Mouse (Mus musculus) intestine, embryonic 14.5 days (tissue): Measurements from ENCODE around the gene Gm28710. TPM values are rescaled to one million over a fixed set of nuclear protein-coding genes. Genes with fewer than 3 reads are reported as not detected.
A peak's percentile ranks its signal among the peaks of the same experiment; 100 is the strongest.

ENCODE experiments used
- ATAC-seq: fragments of 200-750 bp; cut with Nextera tagmentation; replicated peaks from 2 replicates; pipeline ENCODE4 v1.8.0; 2017; ENCODE audit warnings: low read depth, moderate number of reproducible peaks, moderate TSS enrichment, moderate library complexity; ENCODE audit not compliant: low FRiP score, low TSS enrichment
- DNase-seq: peaks from one replicate; pipeline ENCODE4 v3.0.0-alpha.2; 2018; ENCODE audit warnings: low spot score
- H3K27ac ChIP-seq: fragments of 300-500 bp; sonication (generic); 2 replicates; pipeline ENCODE4 v1.5.1; 2014; ENCODE audit warnings: low read depth, mild to moderate bottlenecking, control low read depth
- H3K27me3 ChIP-seq: fragments of 300-500 bp; sonication (generic); replicated peaks from 2 replicates; pipeline ENCODE4 v1.6.1; 2014; ENCODE audit warnings: low read length, control low read depth; ENCODE audit not compliant: control insufficient read depth, insufficient read depth
- H3K36me3 ChIP-seq: fragments of 300-500 bp; sonication (generic); 2 replicates; pipeline ENCODE4 v1.6.1; 2014; ENCODE audit warnings: low read length, control low read depth; ENCODE audit not compliant: control insufficient read depth, insufficient read depth
- H3K4me1 ChIP-seq: fragments of 300-500 bp; sonication (generic); replicated peaks from 2 replicates; pipeline ENCODE4 v1.6.1; 2014; ENCODE audit warnings: low read length, control low read depth, mixed read lengths; ENCODE audit not compliant: control insufficient read depth, insufficient read depth
- H3K4me2 ChIP-seq: fragments of 300-500 bp; sonication (generic); 2 replicates; pipeline ENCODE4 v1.6.1; 2014; ENCODE audit warnings: low read length
- H3K4me3 ChIP-seq: fragments of 300-500 bp; sonication (generic); 2 replicates; pipeline ENCODE4 v1.5.1; 2014; ENCODE audit warnings: low read depth, low read length, control low read depth, mixed read lengths
- H3K9ac ChIP-seq: fragments of 300-500 bp; sonication (generic); 2 replicates; pipeline ENCODE4 v1.6.1; 2014; ENCODE audit warnings: mild to moderate bottlenecking, low read length
- H3K9me3 ChIP-seq: fragments of 300-500 bp; sonication (generic); 2 replicates; pipeline ENCODE4 v1.6.1; 2016; ENCODE audit warnings: low read length, control low read depth; ENCODE audit not compliant: control insufficient read depth
- WGBS: fragments of 180-500 bp; shearing (Covaris S2); extraction: QIAGEN DNeasy Blood & Tissue Kit; methylation state at CpG from one replicate; pipeline ENCODE4 v1.1.7; 2014; 5-methylcytosine and 5-hydroxymethylcytosine counted together
- polyA plus RNA-seq: library from polyadenylated mRNA; unstranded; fragments of >200 nt; fragmentation: Nextera tagmentation; extraction: Ambion mirVana; gene quantifications from 2 replicates; pipeline ENCODE4 v1.2.1, GENCODE M21; 2014

The Gm28710 gene
- 0.13 and 0.24 TPM in 2 replicates for polyA plus RNA-seq

DNA sequence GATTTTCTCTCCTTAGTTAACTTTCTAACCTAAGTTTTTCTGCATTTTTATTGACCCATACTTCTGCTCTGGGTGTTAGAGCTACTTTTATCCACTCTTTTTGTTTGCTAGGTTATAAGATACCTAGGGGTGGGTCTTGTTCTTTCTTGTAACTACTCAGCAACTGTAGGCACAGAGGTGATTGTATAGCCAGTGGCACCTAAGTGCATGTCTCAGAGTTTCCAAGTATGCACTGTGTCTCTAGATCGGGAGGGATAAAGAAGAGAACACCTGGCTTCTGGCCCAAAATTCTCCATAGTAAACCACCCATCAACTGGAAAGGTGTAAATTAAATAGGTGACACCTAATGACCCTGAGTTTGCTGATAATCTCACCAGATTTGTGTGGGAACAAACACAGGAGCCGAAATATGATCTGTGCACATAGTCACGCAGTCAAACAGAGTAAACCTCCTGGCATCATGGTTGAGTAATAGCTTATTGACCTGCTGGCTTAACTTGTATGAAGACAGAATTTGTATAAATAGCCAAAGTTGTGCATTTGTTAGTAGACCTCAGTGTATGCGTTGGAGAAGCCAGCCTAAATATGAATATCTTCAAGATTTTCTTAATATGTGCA is at the start of gene Gm28710:
Gm28710 (plus strand) TSS at position 568 of the 618 bp plus-strand sequence.
- DNase-seq: no peak
- no peaks in the 10 kb centered on the region for H3K4me1 ChIP-seq
- H3K9ac ChIP-seq: no peak within 1 kb of the TSS
- 74% methylated on average over 4 of the region's 4 CpGs for WGBS
- no peak for ATAC-seq
- H3K36me3 ChIP-seq: no peaks in the 10 kb centered on the region
- no peak within 1 kb of the TSS for H3K4me2 ChIP-seq
- no peak within 1 kb of the TSS for H3K27ac ChIP-seq
- no peaks in the 10 kb centered on the region for H3K9me3 ChIP-seq
- H3K4me3 ChIP-seq: no peak within 1 kb of the TSS
- H3K27me3 ChIP-seq: no peaks in the 10 kb centered on the region

- H3K4me1 ChIP-seq: no peaks in the 10 kb centered on the region
- 68% methylated on average over 2 of the region's 2 CpGs for WGBS
These were observed 14.4 kb upstream of the Gm28710 start for GRCm38 (mm10) chr5:16777176-16777575.

GRCm38 (mm10) chr5:16778610-16779172 is 12.9 kb upstream of the Gm28710 start:
- Histone ChIP-seq H3K4me1 (no peaks in the 10 kb centered on the region), H3K9me3 (no peaks in the 10 kb centered on the region), H3K27me3 (no peaks in the 10 kb centered on the region), H3K27ac (no peak overlapping the region), H3K4me3 (no peak overlapping the region), H3K9ac (no peak overlapping the region), H3K36me3 (no peaks in the 10 kb centered on the region), H3K4me2 (no peak overlapping the region)
- no peak for DNase-seq
- 85% methylated on average over 6 of the region's 6 CpGs for WGBS
- ATAC-seq: no peak

More at GRCm38 (mm10) chr5:16777176-16777575, 14.4 kb upstream of the Gm28710 start:
- Histone ChIP-seq H3K27me3 (no peaks in the 10 kb centered on the region), H3K9ac (no peak overlapping the region), H3K4me2 (no peak overlapping the region), H3K4me3 (no peak overlapping the region), H3K9me3 (no peaks in the 10 kb centered on the region), H3K27ac (no peak overlapping the region), H3K36me3 (no peaks in the 10 kb centered on the region)
- DNase-seq (no peak), ATAC-seq (no peak)

DNA sequence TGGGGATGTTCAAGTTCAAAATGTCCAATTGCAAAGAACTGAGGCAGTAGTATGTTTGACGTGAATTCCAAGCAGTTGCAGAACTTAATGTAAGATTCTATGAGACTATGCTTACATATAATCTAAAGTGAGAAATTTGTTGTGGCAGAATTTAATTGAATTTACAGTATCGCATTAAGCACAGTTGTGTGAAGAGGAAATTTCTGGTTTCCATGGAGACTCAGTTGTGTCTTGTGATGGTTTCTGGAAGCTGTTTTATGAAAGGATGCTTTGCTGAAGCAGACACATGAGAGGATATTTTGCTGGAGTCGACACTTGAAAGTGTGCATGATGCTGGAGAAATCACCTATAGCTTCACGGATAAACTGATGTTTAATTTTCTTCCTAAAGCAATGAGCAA is 6.0 kb upstream of the Gm28710 start:
- H3K36me3 ChIP-seq: no peaks in the 10 kb centered on the region
- no peak overlapping the region for H3K4me2 ChIP-seq
- ATAC-seq (no peak), DNase-seq (no peak)
- no peaks in the 10 kb centered on the region for H3K27me3 ChIP-seq
- H3K4me1 ChIP-seq: no peaks in the 10 kb centered on the region
- H3K9me3 ChIP-seq: no peaks in the 10 kb centered on the region
- no peak overlapping the region for H3K9ac ChIP-seq
- no peak overlapping the region for H3K4me3 ChIP-seq
- 89% methylated on average over 4 of the region's 4 CpGs for WGBS
- no peak overlapping the region for H3K27ac ChIP-seq

- H3K36me3 ChIP-seq: no peaks in the 10 kb centered on the region
- no peak for DNase-seq
- H3K9ac ChIP-seq: no peak overlapping the region
- H3K27me3 ChIP-seq: no peaks in the 10 kb centered on the region
- WGBS: 81% methylated on average over 6 of the region's 6 CpGs
- no peaks in the 10 kb centered on the region for H3K9me3 ChIP-seq
- no peak for ATAC-seq
- H3K4me3 ChIP-seq: no peak overlapping the region
- no peak overlapping the region for H3K27ac ChIP-seq
- H3K4me1 ChIP-seq: no peaks in the 10 kb centered on the region
- H3K4me2 ChIP-seq: no peak overlapping the region
These were observed 3.4 kb downstream of the Gm28710 start for GRCm38 (mm10) chr5:16794972-16795371.

DNA sequence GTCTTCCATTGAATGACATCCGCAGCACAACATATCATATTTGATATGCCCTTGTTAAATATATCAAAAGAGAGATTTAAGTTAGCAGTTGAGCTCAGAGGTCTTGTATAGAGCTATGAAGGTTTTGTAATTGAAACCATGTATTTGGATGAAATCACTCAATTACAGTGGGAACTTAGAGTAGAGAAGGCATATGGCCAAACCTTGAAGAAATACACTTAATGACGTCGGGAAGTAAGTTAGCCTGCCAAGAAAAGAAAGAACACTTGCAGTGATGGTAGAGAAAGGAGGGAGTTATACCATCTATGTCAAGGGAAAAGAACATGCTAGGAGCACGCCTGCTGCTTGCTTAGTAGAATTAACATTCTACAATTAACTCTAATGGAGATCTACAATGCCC is 11.1 kb downstream of the Gm28710 start:
- no peaks in the 10 kb centered on the region for H3K36me3 ChIP-seq
- H3K9ac ChIP-seq: no peak overlapping the region
- no peaks in the 10 kb centered on the region for H3K4me1 ChIP-seq
- H3K4me3 ChIP-seq: no peak overlapping the region
- WGBS: 77% methylated on average over 4 of the region's 4 CpGs
- no peak for DNase-seq
- H3K9me3 ChIP-seq: no peaks in the 10 kb centered on the region
- no peak overlapping the region for H3K4me2 ChIP-seq
- no peak for ATAC-seq
- no peaks in the 10 kb centered on the region for H3K27me3 ChIP-seq
- H3K27ac ChIP-seq: no peak overlapping the region

DNA sequence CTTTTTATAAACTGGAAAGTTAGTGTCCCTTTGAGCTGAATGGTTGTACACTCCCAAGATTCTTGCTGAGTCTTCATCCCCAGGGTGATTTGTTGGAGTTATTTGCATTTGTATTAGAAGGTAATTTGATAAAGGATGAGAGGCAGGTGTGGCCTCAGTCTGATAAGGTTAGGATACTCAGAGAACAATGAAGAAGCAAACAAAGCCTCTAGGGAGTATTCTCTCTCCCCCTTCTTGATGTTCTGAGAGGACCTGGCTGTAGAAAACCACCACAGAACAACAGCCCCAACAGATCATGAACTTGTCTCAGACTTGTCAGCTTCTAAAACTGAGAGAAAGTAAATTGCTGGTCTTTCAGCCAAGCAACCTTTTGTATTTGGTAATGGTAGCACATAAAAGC is 47.4 kb downstream of the Gm28710 start:
- Histone ChIP-seq H3K9ac (no peak overlapping the region), H3K4me1 (no peaks in the 10 kb centered on the region), H3K27me3 (no peaks in the 10 kb centered on the region), H3K9me3 (no peaks in the 10 kb centered on the region), H3K4me2 (no peak overlapping the region), H3K4me3 (no peak overlapping the region), H3K27ac (no peak overlapping the region), H3K36me3 (no peaks in the 10 kb centered on the region)
- DNase-seq: no peak
- no peak for ATAC-seq

DNA sequence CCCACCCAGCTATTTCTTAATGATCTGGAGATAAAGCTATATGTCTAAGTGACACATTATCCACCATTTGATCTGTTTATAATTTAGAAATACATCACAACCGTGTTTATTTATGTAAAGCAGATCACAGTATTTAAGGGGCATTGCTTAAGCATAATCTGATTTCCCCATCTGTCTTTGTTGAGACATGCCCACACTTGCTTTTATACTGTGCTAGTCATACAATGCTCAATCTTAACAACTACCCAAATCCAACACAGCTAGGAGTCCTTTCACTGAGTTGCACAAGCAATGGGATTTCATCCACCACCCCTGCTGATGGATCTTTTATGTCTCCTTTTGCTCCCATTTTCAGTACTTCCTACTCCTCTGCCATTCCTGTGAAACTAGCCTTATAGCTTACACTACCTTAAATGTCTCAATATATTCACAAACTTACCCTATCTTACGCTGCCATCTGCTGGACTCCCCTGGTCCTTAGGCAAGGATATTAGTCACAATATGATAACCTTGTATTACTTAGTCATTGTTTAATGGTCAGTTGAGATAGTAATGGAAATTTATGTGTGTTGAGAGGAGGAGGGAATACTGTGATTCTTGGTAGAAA is 77.8 kb downstream of the Gm28710 start:
- H3K9ac ChIP-seq: no peak overlapping the region
- H3K27me3 ChIP-seq: no peaks in the 10 kb centered on the region
- DNase-seq: peak; percentile 64
- no peaks in the 10 kb centered on the region for H3K9me3 ChIP-seq
- H3K4me1 ChIP-seq: no peaks in the 10 kb centered on the region
- WGBS: 54% methylated on average over 2 of the region's 2 CpGs
- no peak overlapping the region for H3K4me2 ChIP-seq
- ATAC-seq: 0 out of 2 replicates have a peak, but pooled peaks have one; percentile 47
- H3K27ac ChIP-seq: no peak overlapping the region
- H3K36me3 ChIP-seq: no peaks in the 10 kb centered on the region
- H3K4me3 ChIP-seq: no peak overlapping the region

- no peak overlapping the region for H3K27ac ChIP-seq
- 6% methylated on average over 1 of the region's 1 CpGs for WGBS
- H3K4me2 ChIP-seq: no peak overlapping the region
- no peak for DNase-seq
- H3K36me3 ChIP-seq: no peaks in the 10 kb centered on the region
- no peaks in the 10 kb centered on the region for H3K4me1 ChIP-seq
- no peaks in the 10 kb centered on the region for H3K9me3 ChIP-seq
- H3K9ac ChIP-seq: no peak overlapping the region
- H3K27me3 ChIP-seq: no peaks in the 10 kb centered on the region
- ATAC-seq: no peak
- H3K4me3 ChIP-seq: no peak overlapping the region
These were observed 102.6 kb downstream of the Gm28710 start for GRCm38 (mm10) chr5:16894161-16894560.
